Mouse (Mus musculus) heart, postnatal 0 days (tissue): ENCODE measurements around the gene Pdlim1.
"Not testable (repeated sequence)": the region's sequence is repeated elsewhere in the genome, so short reads cannot be mapped to it uniquely, and the experiment has no call there.

Experiments
- CTCF ChIP-seq: IDR thresholded peaks from 2 replicates; pipeline ENCODE4 v1.5.1; 2016; ENCODE audit warnings: antibody characterized with exemption, control low read depth, low read depth
- EP300 ChIP-seq: IDR thresholded peaks from 2 replicates; pipeline ENCODE4 v1.6.1; 2016; ENCODE audit warnings: antibody characterized with exemption, low read depth

GRCm38 (mm10) chr19:40222307-40222706 lies 49.3 kb downstream of the Pdlim1 start:
- not testable (repeated sequence) for TF ChIP-seq CTCF, EP300
